Mouse (Mus musculus): ENCODE data around the gene Rnf220. TPM values are rescaled to one million over a fixed set of nuclear protein-coding genes. Genes with fewer than 3 reads are reported as not detected.

The Rnf220 gene
- polyA plus RNA-seq, 1 experiment from 2014 or later: 41.5 TPM

- Histone ChIP-seq H3K4me1 (ENCODE audit: control insufficient read depth, insufficient read depth, low read length) (peaks cover 23% of the 10 kb centered on the region), H3K27ac (ENCODE audit: low read length) (no peak overlapping the region), H3K9me3 (replicated peaks; ENCODE audit: control insufficient read depth, low read length) (no peaks in the 10 kb centered on the region), H3K27me3 (ENCODE audit: control insufficient read depth, insufficient read depth, low read length) (peaks cover 53% of the 10 kb centered on the region), H3K4me3 (ENCODE audit: low read length) (peak overlapping the region; percentile 32), H3K36me3 (ENCODE audit: control insufficient read depth, insufficient read depth) (no peaks in the 10 kb centered on the region), H3K9ac (ENCODE audit: low read length) (peak overlapping the region; percentile 17; the same call in 1 of the 2 replicates), H3K4me2 (ENCODE audit: low read depth, low read length) (peak overlapping the region; percentile 97)
- 7% methylated on average over 17 of the region's 17 CpGs for WGBS
- no peak for ATAC-seq (replicated peaks; ENCODE audit: extremely low read depth, insufficient read depth, low FRiP score)
Measured at GRCm38 (mm10) chr4:117493161-117493568, 3.7 kb downstream of the Rnf220 start.

GRCm38 (mm10) chr4:117491840-117492239 is 5.0 kb downstream of the Rnf220 start:
- Histone ChIP-seq H3K27ac (ENCODE audit: low read length) (no peak overlapping the region), H3K4me1 (ENCODE audit: control insufficient read depth, insufficient read depth, low read length) (peaks cover 20% of the 10 kb centered on the region), H3K9ac (ENCODE audit: low read length) (no peak overlapping the region), H3K9me3 (replicated peaks; ENCODE audit: control insufficient read depth, low read length) (no peaks in the 10 kb centered on the region), H3K27me3 (ENCODE audit: control insufficient read depth, insufficient read depth, low read length) (peaks cover 51% of the 10 kb centered on the region), H3K4me2 (ENCODE audit: low read depth, low read length) (no peak overlapping the region), H3K4me3 (ENCODE audit: low read length) (no peak overlapping the region), H3K36me3 (ENCODE audit: control insufficient read depth, insufficient read depth) (no peaks in the 10 kb centered on the region)
- ATAC-seq (replicated peaks; ENCODE audit: extremely low read depth, insufficient read depth, low FRiP score): no peak
- WGBS: 74% methylated on average over 6 of the region's 6 CpGs

- Histone ChIP-seq H3K4me3 (ENCODE audit: low read length) (no peak overlapping the region), H3K27ac (ENCODE audit: low read length) (no peak overlapping the region), H3K9ac (ENCODE audit: low read length) (no peak overlapping the region), H3K4me1 (ENCODE audit: control insufficient read depth, insufficient read depth, low read length) (peaks cover 12% of the 10 kb centered on the region), H3K27me3 (ENCODE audit: control insufficient read depth, insufficient read depth, low read length) (peaks cover 44% of the 10 kb centered on the region), H3K4me2 (ENCODE audit: low read depth, low read length) (no peak overlapping the region), H3K9me3 (replicated peaks; ENCODE audit: control insufficient read depth, low read length) (no peaks in the 10 kb centered on the region), H3K36me3 (ENCODE audit: control insufficient read depth, insufficient read depth) (no peaks in the 10 kb centered on the region)
- 82% methylated on average over 14 of the region's 14 CpGs for WGBS
- no peak for ATAC-seq (replicated peaks; ENCODE audit: extremely low read depth, insufficient read depth, low FRiP score)
Measured at GRCm38 (mm10) chr4:117489975-117490374, 6.9 kb downstream of the Rnf220 start.

GRCm38 (mm10) chr4:117489566-117489965 is 7.3 kb downstream of the Rnf220 start:
- Histone ChIP-seq H3K27me3 (ENCODE audit: control insufficient read depth, insufficient read depth, low read length) (peaks cover 43% of the 10 kb centered on the region), H3K36me3 (ENCODE audit: control insufficient read depth, insufficient read depth) (no peaks in the 10 kb centered on the region)
- 87% methylated on average over 9 of the region's 9 CpGs for WGBS

GRCm38 (mm10) chr4:117487471-117487870 is 9.4 kb downstream of the Rnf220 start:
- Histone ChIP-seq H3K9me3 (replicated peaks; ENCODE audit: control insufficient read depth, low read length) (no peaks in the 10 kb centered on the region), H3K36me3 (ENCODE audit: control insufficient read depth, insufficient read depth) (no peaks in the 10 kb centered on the region), H3K9ac (ENCODE audit: low read length) (no peak overlapping the region), H3K27me3 (ENCODE audit: control insufficient read depth, insufficient read depth, low read length) (peaks cover 40% of the 10 kb centered on the region), H3K27ac (ENCODE audit: low read length) (no peak overlapping the region), H3K4me2 (ENCODE audit: low read depth, low read length) (no peak overlapping the region), H3K4me1 (ENCODE audit: control insufficient read depth, insufficient read depth, low read length) (peaks cover 10% of the 10 kb centered on the region), H3K4me3 (ENCODE audit: low read length) (no peak overlapping the region)
- WGBS: 77% methylated on average over 6 of the region's 6 CpGs
- ATAC-seq (replicated peaks; ENCODE audit: extremely low read depth, insufficient read depth, low FRiP score): no peak

More at GRCm38 (mm10) chr4:117489566-117489965, 7.3 kb downstream of the Rnf220 start:
- Histone ChIP-seq H3K9me3 (replicated peaks; ENCODE audit: control insufficient read depth, low read length) (no peaks in the 10 kb centered on the region), H3K27ac (ENCODE audit: low read length) (no peak overlapping the region), H3K4me3 (ENCODE audit: low read length) (no peak overlapping the region), H3K4me1 (ENCODE audit: control insufficient read depth, insufficient read depth, low read length) (peaks cover 16% of the 10 kb centered on the region), H3K4me2 (ENCODE audit: low read depth, low read length) (no peak overlapping the region), H3K9ac (ENCODE audit: low read length) (no peak overlapping the region)
- no peak for ATAC-seq (replicated peaks; ENCODE audit: extremely low read depth, insufficient read depth, low FRiP score)

GRCm38 (mm10) chr4:117486188-117486587 is 10.7 kb downstream of the Rnf220 start:
- H3K9me3 ChIP-seq (replicated peaks; ENCODE audit: control insufficient read depth, low read length): no peaks in the 10 kb centered on the region
- H3K27ac ChIP-seq (ENCODE audit: low read length): no peak overlapping the region
- H3K4me1 ChIP-seq (ENCODE audit: control insufficient read depth, insufficient read depth, low read length): peaks cover 10% of the 10 kb centered on the region
- no peak overlapping the region for H3K4me2 ChIP-seq (ENCODE audit: low read depth, low read length)
- peaks cover 29% of the 10 kb centered on the region for H3K27me3 ChIP-seq (ENCODE audit: control insufficient read depth, insufficient read depth, low read length)
- WGBS: 73% methylated on average over 7 of the region's 7 CpGs
- ATAC-seq (replicated peaks; ENCODE audit: extremely low read depth, insufficient read depth, low FRiP score): no peak
- no peak overlapping the region for H3K9ac ChIP-seq (ENCODE audit: low read length)
- no peaks in the 10 kb centered on the region for H3K36me3 ChIP-seq (ENCODE audit: control insufficient read depth, insufficient read depth)
- no peak overlapping the region for H3K4me3 ChIP-seq (ENCODE audit: low read length)

- H3K27ac ChIP-seq (ENCODE audit: low read length): no peak overlapping the region; the same call in 1 of the 2 replicates
- peaks cover 21% of the 10 kb centered on the region for H3K27me3 ChIP-seq (ENCODE audit: control insufficient read depth, insufficient read depth, low read length)
- WGBS: 28% methylated on average over 13 of the region's 13 CpGs
Measured at GRCm38 (mm10) chr4:117485045-117485780, 11.6 kb downstream of the Rnf220 start.

GRCm38 (mm10) chr4:117484256-117485044 is 12.4 kb downstream of the Rnf220 start:
- H3K27me3 ChIP-seq (ENCODE audit: control insufficient read depth, insufficient read depth, low read length): peaks cover 13% of the 10 kb centered on the region
- H3K27ac ChIP-seq (ENCODE audit: low read length): peak overlapping the region; percentile 0; the same call in 1 of the 2 replicates
- H3K4me2 ChIP-seq (ENCODE audit: low read depth, low read length): peak overlapping the region; percentile 100

More at GRCm38 (mm10) chr4:117485045-117485780, 11.6 kb downstream of the Rnf220 start:
- peaks cover 10% of the 10 kb centered on the region for H3K4me1 ChIP-seq (ENCODE audit: control insufficient read depth, insufficient read depth, low read length)
- no peaks in the 10 kb centered on the region for H3K9me3 ChIP-seq (replicated peaks; ENCODE audit: control insufficient read depth, low read length)
- peak; percentile 10; the same call in 1 of the 2 replicates for ATAC-seq (replicated peaks; ENCODE audit: extremely low read depth, insufficient read depth, low FRiP score)
- peak overlapping the region; percentile 72 for H3K9ac ChIP-seq (ENCODE audit: low read length)
- peak overlapping the region; percentile 100 for H3K4me2 ChIP-seq (ENCODE audit: low read depth, low read length)
- no peaks in the 10 kb centered on the region for H3K36me3 ChIP-seq (ENCODE audit: control insufficient read depth, insufficient read depth)
- peak overlapping the region; percentile 67 for H3K4me3 ChIP-seq (ENCODE audit: low read length)

DNA sequence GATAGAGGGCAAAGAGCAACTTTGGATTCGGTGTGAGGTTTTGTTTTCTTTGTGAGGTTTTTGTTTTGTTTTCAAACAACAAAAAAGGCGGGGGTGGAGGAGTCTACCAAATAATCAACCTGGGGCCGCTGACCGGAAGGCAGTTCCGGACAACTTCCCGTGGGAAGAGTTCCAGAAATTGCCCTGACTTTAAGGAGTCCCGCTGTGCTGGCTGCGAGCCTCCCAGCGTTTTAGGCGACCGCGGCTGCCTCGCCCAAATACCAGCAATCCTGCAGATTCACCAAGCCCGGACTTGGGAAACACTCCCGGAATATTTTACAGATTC is 13.0 kb downstream of the Rnf220 start:
- H3K27me3 ChIP-seq (ENCODE audit: control insufficient read depth, insufficient read depth, low read length): peaks cover 9% of the 10 kb centered on the region
- 2% methylated on average over 15 of the region's 15 CpGs for WGBS
- 0 out of 2 replicates have a peak, but pooled peaks have one; percentile 26 for ATAC-seq (replicated peaks; ENCODE audit: extremely low read depth, insufficient read depth, low FRiP score)

More at GRCm38 (mm10) chr4:117484256-117485044, 12.4 kb downstream of the Rnf220 start:
- Histone ChIP-seq H3K9me3 (replicated peaks; ENCODE audit: control insufficient read depth, low read length) (no peaks in the 10 kb centered on the region), H3K4me1 (ENCODE audit: control insufficient read depth, insufficient read depth, low read length) (peaks cover 12% of the 10 kb centered on the region), H3K36me3 (ENCODE audit: control insufficient read depth, insufficient read depth) (no peaks in the 10 kb centered on the region), H3K4me3 (ENCODE audit: low read length) (peak overlapping the region; percentile 67), H3K9ac (ENCODE audit: low read length) (peak overlapping the region; percentile 72)
- under 1% methylated on average over 69 of the region's 69 CpGs for WGBS
- ATAC-seq (replicated peaks; ENCODE audit: extremely low read depth, insufficient read depth, low FRiP score): peak; percentile 74

More for the DNA sequence above, 13.0 kb downstream of the Rnf220 start:
- H3K9ac ChIP-seq (ENCODE audit: low read length): peak overlapping the region; percentile 72
- peak overlapping the region; percentile 100 for H3K4me2 ChIP-seq (ENCODE audit: low read depth, low read length)
- peak overlapping the region; percentile 67 for H3K4me3 ChIP-seq (ENCODE audit: low read length)
- H3K27ac ChIP-seq (ENCODE audit: low read length): no peak overlapping the region
- H3K9me3 ChIP-seq (replicated peaks; ENCODE audit: control insufficient read depth, low read length): no peaks in the 10 kb centered on the region
- H3K36me3 ChIP-seq (ENCODE audit: control insufficient read depth, insufficient read depth): no peaks in the 10 kb centered on the region
- H3K4me1 ChIP-seq (ENCODE audit: control insufficient read depth, insufficient read depth, low read length): peaks cover 16% of the 10 kb centered on the region

All from heart, embryonic 16.5 days (tissue).